Mouse (Mus musculus) cerebellum, adult 2 months (tissue): ENCODE results near the gene Cnr2. TPM values are rescaled to one million over a fixed set of nuclear protein-coding genes. Genes with fewer than 3 reads are reported as not detected.

Experiments
- DNase-seq, 2 experiments: peaks; one replicate each; pipeline ENCODE4 v3.0.0; 2021
- H3K27ac ChIP-seq: fragments of 200-500 bp; 2 replicates; pipeline ENCODE4 v1.5.1; 2012; ENCODE audit warnings: low read length, control low read depth, inconsistent platforms; ENCODE audit not compliant: insufficient read depth
- H3K27me3 ChIP-seq: fragments of 200-500 bp; 2 replicates; pipeline ENCODE4 v1.6.1; 2012; ENCODE audit warnings: inconsistent platforms, mild to moderate bottlenecking, low read length, moderate library complexity; ENCODE audit not compliant: control insufficient read depth, insufficient read depth
- H3K4me1 ChIP-seq: fragments of 200-500 bp; 2 replicates; pipeline ENCODE4 v1.6.1; 2011; ENCODE audit warnings: low read length; ENCODE audit not compliant: control insufficient read depth, insufficient read depth
- H3K4me3 ChIP-seq: fragments of 200-500 bp; replicated peaks from 2 replicates; pipeline ENCODE3; 2011; ENCODE audit warnings: mild to moderate bottlenecking, low read depth, low read length, control low read depth; ENCODE audit not compliant: insufficient read depth
- CTCF ChIP-seq: fragments of 200-500 bp; IDR thresholded peaks from 2 replicates; pipeline ENCODE4 v1.5.1; 2011; ENCODE audit warnings: low read depth, mild to moderate bottlenecking, control low read depth, low read length, moderate library complexity, borderline replicate concordance; ENCODE audit not compliant: insufficient read depth
- POLR2A ChIP-seq: fragments of 200-500 bp; IDR thresholded peaks from 2 replicates; pipeline ENCODE4 v1.6.1; 2011; ENCODE audit warnings: low read length, control low read depth, borderline replicate concordance; ENCODE audit not compliant: insufficient read depth
- WGBS: fragments of 180-500 bp; shearing (Covaris S2); methylation state at CpG from one replicate; pipeline ENCODE4 v1.1.7; 2018; 5-methylcytosine and 5-hydroxymethylcytosine counted together
- polyA plus RNA-seq: library from polyadenylated mRNA; depleted of rRNA; stranded (reverse); fragments of >200 nt; gene quantifications from 2 replicates; pipeline ENCODE4 v1.2.3, GENCODE M21; 2012

The Cnr2 gene
- polyA plus RNA-seq, 1 experiment = 0.05 TPM

DNA sequence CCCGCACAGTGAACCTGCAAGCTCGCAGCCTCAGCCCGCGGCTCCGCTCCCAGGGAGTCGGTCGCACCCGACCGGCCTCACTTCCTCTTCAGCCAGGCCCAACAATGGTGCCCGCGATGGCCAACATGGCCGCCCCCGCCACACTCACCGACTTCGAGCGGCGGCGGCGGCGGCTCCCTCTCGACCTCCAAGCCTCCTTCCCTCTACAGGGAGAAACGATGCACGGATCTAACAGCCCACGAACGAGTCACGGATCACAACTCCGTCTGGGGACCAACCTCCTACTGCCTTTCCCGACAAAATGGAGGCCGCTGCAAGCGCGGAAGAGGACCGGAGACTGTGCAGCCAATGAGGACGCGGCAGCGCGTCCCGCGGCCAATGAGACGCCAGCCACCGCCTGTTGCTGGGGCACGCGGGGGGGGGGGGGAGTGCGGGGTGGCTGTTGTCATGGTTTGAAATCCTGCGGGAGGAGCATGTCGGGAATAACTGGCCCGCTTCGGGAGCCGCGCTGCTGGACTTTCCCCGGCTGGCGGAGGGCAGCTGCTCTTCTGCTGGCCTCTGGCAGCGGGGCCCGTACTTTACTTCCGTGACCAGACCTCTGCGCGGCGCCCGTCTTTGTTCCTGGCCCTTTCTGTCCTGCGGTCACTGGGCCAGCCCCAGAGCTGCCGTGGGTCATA lies 21.5 kb upstream of the Cnr2 start, which contains the start of gene Pnrc2:
TSS of gene Pnrc2 (minus strand) at position 325 of the 677 bp plus-strand sequence.
- H3K4me3 ChIP-seq = peak within 1 kb of the TSS; percentile 66
- 1% methylated on average over 53 of the region's 60 CpGs for WGBS
- no peaks in the 10 kb centered on the region for H3K27me3 ChIP-seq
- DNase-seq = peak; percentile 93 to 94
- H3K27ac ChIP-seq = peak within 1 kb of the TSS; percentile 95
- H3K4me1 ChIP-seq = peaks cover 4% of the 10 kb centered on the region; the same call in 1 of the 2 replicates
- TF ChIP-seq CTCF = no peak
- TF ChIP-seq POLR2A = peak; percentile 89; the same call in 1 of the 2 replicates

DNA sequence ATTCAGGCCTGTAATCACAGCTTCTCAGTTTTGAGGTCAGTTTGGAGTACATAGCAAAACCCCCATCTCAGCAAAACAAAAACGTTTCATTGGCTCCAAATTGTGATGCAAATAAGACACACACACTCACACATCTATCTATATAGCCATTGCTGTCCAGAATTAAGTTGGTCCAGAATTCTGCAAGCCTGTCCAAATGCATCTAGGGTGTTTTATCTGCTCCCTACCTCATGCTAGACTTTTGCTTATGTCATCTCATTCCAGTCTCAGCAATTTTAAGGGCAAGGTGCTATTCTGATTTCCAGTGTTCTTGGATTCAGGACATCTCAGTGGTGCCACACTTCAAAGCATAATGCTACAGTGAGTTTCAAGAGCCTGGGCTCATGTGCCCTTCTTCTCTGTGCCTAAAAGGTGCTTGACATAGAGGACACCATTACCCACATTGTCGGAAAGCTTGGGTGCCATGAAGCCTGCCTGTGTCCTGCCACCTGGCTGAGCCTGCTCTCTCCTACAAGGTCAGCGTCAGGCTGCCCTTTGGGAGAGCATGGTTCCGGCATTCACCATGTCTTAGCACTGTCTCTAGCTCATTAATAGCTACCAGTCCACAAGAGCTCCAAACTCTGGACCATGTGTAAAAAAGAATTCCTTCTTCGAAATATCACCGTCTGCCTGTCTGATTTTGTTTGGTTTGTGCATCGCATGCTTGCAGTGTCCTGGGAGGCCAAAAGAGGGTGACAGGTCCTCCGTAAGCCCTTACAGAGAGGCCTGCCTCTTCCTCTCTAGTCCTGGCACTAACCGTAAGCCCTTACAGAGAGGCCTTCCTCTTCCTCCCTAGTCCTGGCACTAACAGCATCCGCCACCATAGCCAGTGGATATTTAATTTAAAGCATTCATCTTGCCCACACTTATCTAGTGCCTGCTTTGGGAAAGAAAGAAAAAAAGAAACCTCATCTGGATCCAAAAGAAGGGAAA lies 20.3 kb upstream of the Cnr2 start:
- Histone ChIP-seq H3K4me1 (peaks cover 4% of the 10 kb centered on the region; the same call in 1 of the 2 replicates), H3K4me3 (no peak overlapping the region), H3K27me3 (no peaks in the 10 kb centered on the region), H3K27ac (no peak overlapping the region)
- no peak for DNase-seq
- TF ChIP-seq POLR2A (no peak), CTCF (no peak)
- 86% methylated on average over 10 of the region's 10 CpGs for WGBS

DNA sequence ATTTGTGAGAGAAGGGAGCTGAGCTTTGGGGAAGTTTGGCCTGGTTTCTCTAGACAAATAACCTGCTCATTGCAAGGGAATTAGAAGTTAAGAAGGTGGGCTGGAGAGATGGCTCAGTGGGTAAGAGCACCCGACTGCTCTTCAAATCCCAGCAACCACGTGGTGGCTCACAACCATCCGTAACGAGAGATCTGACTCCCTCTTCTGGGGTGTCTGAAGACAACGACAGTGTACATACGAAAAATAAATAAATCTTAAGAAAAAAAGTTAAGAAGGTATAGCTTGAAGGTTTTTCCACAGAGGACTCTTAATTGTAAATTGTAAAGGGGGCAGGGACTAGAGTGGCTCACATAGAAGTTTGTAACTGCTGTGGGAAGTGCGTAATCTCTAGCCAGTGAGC lies 19.6 kb upstream of the Cnr2 start:
- Histone ChIP-seq H3K4me3 (no peak overlapping the region), H3K27me3 (no peaks in the 10 kb centered on the region), H3K27ac (no peak overlapping the region), H3K4me1 (peaks cover 4% of the 10 kb centered on the region; the same call in 1 of the 2 replicates)
- DNase-seq = no peak
- no peak for TF ChIP-seq POLR2A
- no peak for TF ChIP-seq CTCF
- 55% methylated on average over 7 of the region's 7 CpGs for WGBS

DNA sequence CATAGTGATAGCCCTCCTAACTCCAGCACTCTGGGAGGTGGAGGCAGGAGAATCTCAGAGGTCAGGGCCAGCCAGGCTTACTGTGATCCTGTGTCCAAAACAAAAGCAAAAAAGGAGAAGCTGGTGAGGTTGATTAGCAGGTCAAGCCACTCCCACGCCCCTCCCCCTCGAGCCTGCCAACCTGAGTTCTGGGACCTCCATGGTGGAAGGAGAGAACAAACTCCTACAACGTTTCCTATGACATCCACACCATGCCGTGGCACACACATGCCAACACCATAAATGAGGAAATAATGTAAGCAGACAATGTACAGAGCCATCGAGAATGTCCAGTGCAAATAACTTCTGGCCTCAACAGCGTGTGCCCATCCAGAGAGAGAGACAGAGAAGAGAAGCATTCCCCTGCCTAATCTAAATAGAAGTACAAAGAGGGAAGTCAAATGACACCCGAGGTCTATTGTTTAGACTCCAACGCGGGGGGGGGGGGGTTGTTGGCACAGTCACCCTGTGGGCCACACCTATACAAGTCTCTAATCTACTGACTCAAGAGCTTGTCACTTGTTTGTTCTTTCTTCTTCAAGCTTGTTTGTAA lies 19.1 kb upstream of the Cnr2 start:
- H3K4me1 ChIP-seq = peaks cover 4% of the 10 kb centered on the region; the same call in 1 of the 2 replicates
- H3K27me3 ChIP-seq = no peaks in the 10 kb centered on the region
- TF ChIP-seq CTCF (no peak), POLR2A (no peak)
- peak overlapping the region; percentile 59 for H3K4me3 ChIP-seq
- WGBS = 18% methylated on average over 9 of the region's 9 CpGs
- DNase-seq = peak in 1 of 2 experiments; percentile 32
- H3K27ac ChIP-seq = no peak overlapping the region

DNA sequence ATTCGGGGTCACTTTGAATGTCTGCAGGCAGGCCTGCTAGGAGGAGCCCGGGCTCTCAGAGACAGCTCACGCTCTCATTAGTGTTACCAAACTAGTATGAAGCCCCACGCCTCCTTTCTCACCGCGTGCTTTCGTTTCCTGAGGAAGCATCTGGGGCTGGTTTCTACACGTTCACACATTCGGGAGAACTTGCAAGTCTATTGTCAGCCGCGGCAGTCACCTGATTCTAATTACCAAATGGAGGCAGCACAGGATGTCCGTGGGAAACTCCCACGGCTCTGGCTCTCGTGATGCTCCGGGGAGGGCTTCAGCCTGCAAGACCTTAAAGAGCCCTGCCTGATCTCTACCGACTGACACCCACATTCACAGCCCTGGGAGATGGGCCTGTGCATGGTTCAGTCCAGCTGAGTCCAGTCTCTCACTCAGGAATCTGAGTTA lies 18.6 kb upstream of the Cnr2 start:
- TF ChIP-seq POLR2A (no peak), CTCF (no peak)
- peak; percentile 59 to 60 for DNase-seq
- peak overlapping the region; percentile 59 for H3K4me3 ChIP-seq

DNA sequence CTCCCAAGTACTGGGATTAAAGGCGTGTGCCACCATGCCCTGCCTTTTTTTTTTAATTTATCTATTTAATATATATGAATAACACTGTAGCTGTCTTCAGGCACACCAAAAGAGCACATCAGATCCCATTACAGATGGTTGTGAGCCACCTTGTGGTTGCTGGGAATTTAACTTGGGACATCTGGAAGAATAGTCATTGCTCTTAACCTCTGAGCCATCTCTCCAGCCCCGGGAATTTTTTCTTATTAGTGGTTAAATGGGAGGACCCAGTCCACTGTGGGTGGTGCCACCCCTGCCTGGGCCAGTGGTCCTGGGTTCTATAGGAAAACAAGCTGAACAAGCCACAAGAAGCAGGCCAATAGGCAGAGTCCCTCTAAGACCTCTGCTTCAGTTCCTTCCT lies 17.5 kb upstream of the Cnr2 start:
- no peak for DNase-seq
- TF ChIP-seq CTCF (peak; percentile 17; the same call in 1 of the 2 replicates), POLR2A (no peak)

More for the DNA sequence above, 18.6 kb upstream of the Cnr2 start:
- Histone ChIP-seq H3K27ac (0 out of 2 replicates have a peak overlapping the region, but pooled peaks have one; percentile 4), H3K27me3 (no peaks in the 10 kb centered on the region), H3K4me1 (peaks cover 4% of the 10 kb centered on the region; the same call in 1 of the 2 replicates)
- WGBS = 3% methylated on average over 16 of the region's 16 CpGs

DNA sequence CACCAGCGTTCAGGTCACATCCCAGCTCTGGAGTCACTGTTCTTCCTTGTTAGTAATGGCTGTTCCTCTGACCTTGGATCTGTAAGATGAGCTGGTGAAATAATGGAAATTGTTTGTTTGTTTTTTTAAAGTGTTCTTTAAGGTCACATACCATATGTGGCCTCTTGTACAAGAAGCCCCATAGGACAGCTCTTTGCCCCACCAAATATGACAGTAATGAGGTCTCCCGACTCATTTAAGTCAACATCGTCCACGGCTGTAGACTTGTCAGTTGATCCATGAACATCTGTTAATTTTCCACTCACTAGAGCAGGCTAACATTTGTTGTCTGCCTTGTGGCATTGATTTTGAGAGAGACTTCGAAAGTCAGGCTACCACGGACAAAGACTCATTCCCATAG lies 16.2 kb upstream of the Cnr2 start:
- TF ChIP-seq CTCF = no peak
- H3K4me3 ChIP-seq = no peak overlapping the region
- DNase-seq = no peak
- H3K27ac ChIP-seq = no peak overlapping the region
- WGBS = 47% methylated on average over 6 of the region's 6 CpGs
- H3K27me3 ChIP-seq = no peaks in the 10 kb centered on the region
- H3K4me1 ChIP-seq = peaks cover 4% of the 10 kb centered on the region; the same call in 1 of the 2 replicates

More for the DNA sequence above, 17.5 kb upstream of the Cnr2 start:
- 62% methylated on average over 2 of the region's 2 CpGs for WGBS
- H3K4me1 ChIP-seq = peaks cover 4% of the 10 kb centered on the region; the same call in 1 of the 2 replicates
- H3K27ac ChIP-seq = no peak overlapping the region
- H3K4me3 ChIP-seq = no peak overlapping the region
- no peaks in the 10 kb centered on the region for H3K27me3 ChIP-seq
